Mouse (Mus musculus) heart, embryonic 14.5 days (tissue): ENCODE data around the gene Rasgrp2. TPM values are rescaled to one million over a fixed set of nuclear protein-coding genes. Genes with fewer than 3 reads are reported as not detected.
A peak's percentile ranks its signal among the peaks of the same experiment; 100 is the strongest.

Experiments used
- ATAC-seq: fragments of 200-750 bp; cut with Nextera tagmentation; 2 replicates; pipeline ENCODE4 v1.8.0; 2017; ENCODE audit warnings: low read depth, moderate TSS enrichment; ENCODE audit not compliant: insufficient number of reproducible peaks, insufficient read depth, low FRiP score
- H3K27ac ChIP-seq, 2 experiments: fragments of 200-500 bp in 1 of 2; fragments of 300-500 bp in 1 of 2; sonication (generic) in 1 of 2; replicated peaks in 1 of 2; 2 replicates each; pipeline ENCODE4 v1.5.1; 2012 to 2014; ENCODE audit warnings: low read depth in 2 of 2, low read length in 2 of 2, control low read depth in 1 of 2, mild to moderate bottlenecking in 1 of 2, mixed read lengths in 1 of 2; ENCODE audit not compliant: control insufficient read depth in 1 of 2, insufficient read depth in 1 of 2
- H3K27me3 ChIP-seq: fragments of 300-500 bp; sonication (generic); 2 replicates; pipeline ENCODE4 v1.6.1; 2014; ENCODE audit warnings: mild to moderate bottlenecking, low read length, control low read depth; ENCODE audit not compliant: control insufficient read depth, insufficient read depth
- H3K36me3 ChIP-seq: fragments of 300-500 bp; sonication (generic); 2 replicates; pipeline ENCODE4 v1.6.1; 2014; ENCODE audit warnings: mild to moderate bottlenecking, control low read depth, low read length, mixed read lengths; ENCODE audit not compliant: control insufficient read depth, insufficient read depth
- H3K4me1 ChIP-seq, 2 experiments: fragments of 200-500 bp in 1 of 2; fragments of 300-500 bp in 1 of 2; sonication (generic) in 1 of 2; 2 replicates each; pipeline ENCODE4 v1.6.1; 2012 to 2014; ENCODE audit warnings: low read length in 2 of 2, control low read depth in 1 of 2, mixed read lengths in 1 of 2; ENCODE audit not compliant: control insufficient read depth in 2 of 2, insufficient read depth in 2 of 2
- H3K4me2 ChIP-seq: fragments of 300-500 bp; sonication (generic); 2 replicates; pipeline ENCODE4 v1.6.1; 2014; ENCODE audit warnings: mild to moderate bottlenecking, low read length
- H3K4me3 ChIP-seq, 2 experiments: fragments of 200-500 bp in 1 of 2; fragments of 300-500 bp in 1 of 2; sonication (generic) in 1 of 2; 2 replicates each; pipeline ENCODE4 v1.5.1; 2012 to 2014; ENCODE audit warnings: low read length in 2 of 2, mild to moderate bottlenecking in 2 of 2, control low read depth in 1 of 2, low read depth in 1 of 2, moderate library complexity in 1 of 2; ENCODE audit not compliant: control insufficient read depth in 1 of 2, insufficient read depth in 1 of 2
- H3K9ac ChIP-seq: fragments of 300-500 bp; sonication (generic); 2 replicates; pipeline ENCODE4 v1.6.1; 2014; ENCODE audit warnings: mild to moderate bottlenecking, low read length
- H3K9me3 ChIP-seq: fragments of 300-500 bp; sonication (generic); 2 replicates; pipeline ENCODE4 v1.6.1; 2016; ENCODE audit warnings: low read length, control low read depth; ENCODE audit not compliant: control insufficient read depth
- WGBS: fragments of 180-500 bp; shearing (Covaris S2); extraction: QIAGEN DNeasy Blood & Tissue Kit; methylation state at CpG from one replicate; pipeline ENCODE4 v1.1.7; 2014; 5-methylcytosine and 5-hydroxymethylcytosine counted together
- polyA plus RNA-seq: library from polyadenylated mRNA; unstranded; fragments of >200 nt; fragmentation: Nextera tagmentation; extraction: Ambion mirVana; gene quantifications from 2 replicates; pipeline ENCODE4 v1.2.1, GENCODE M21; 2014

The Rasgrp2 gene
- polyA plus RNA-seq, 1 experiment from 2014 or later: 44.8 TPM

GRCm38 (mm10) chr19:6446736-6447437, 47.7 kb downstream of the Rasgrp2 start:
- Histone ChIP-seq H3K9ac (no peak overlapping the region), H3K4me2 (no peak overlapping the region), H3K36me3 (no peaks in the 10 kb centered on the region), H3K9me3 (no peaks in the 10 kb centered on the region), H3K4me3 (no peak overlapping the region), H3K27me3 (peaks cover 57% of the 10 kb centered on the region), H3K4me1 (peaks cover 4 to 8% of the 10 kb centered on the region in 2 experiments; a peak in 2 of 4 replicates), H3K27ac (no peak overlapping the region)
- ATAC-seq: no peak
- WGBS: 45% methylated on average over 7 of the region's 7 CpGs

DNA sequence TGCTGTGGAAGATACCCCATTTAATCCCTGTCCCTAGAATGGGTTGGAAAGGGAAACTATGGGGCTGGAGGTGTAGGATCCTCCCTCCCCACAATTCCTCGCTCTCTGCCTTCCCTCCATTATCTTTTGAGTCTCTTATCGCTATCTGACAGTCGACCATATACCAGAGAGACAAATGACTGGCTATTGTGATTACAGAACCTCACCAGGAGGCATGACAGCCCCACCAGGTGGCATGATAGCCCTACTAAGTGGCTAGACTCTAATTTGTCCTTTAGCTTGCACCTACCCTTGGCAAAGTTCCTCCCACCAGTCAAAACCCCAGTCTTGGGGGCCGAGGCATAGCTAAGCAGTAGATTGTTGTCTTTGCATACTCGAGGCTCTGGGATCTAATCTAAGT, 49.6 kb downstream of the Rasgrp2 start:
- H3K27me3 ChIP-seq: peaks cover 48% of the 10 kb centered on the region
- ATAC-seq: no peak
- H3K4me3 ChIP-seq: no peak overlapping the region
- peak overlapping the region; percentile 49 for H3K4me2 ChIP-seq
- H3K9me3 ChIP-seq: no peaks in the 10 kb centered on the region
- H3K9ac ChIP-seq: no peak overlapping the region
- no peak overlapping the region for H3K27ac ChIP-seq
- H3K36me3 ChIP-seq: no peaks in the 10 kb centered on the region
- H3K4me1 ChIP-seq: peaks cover 4 to 8% of the 10 kb centered on the region in 2 experiments; a peak in 2 of 4 replicates
- WGBS: 10% methylated on average over 5 of the region's 5 CpGs

- H3K9ac ChIP-seq: no peak overlapping the region
- H3K4me2 ChIP-seq: no peak overlapping the region
- H3K27ac ChIP-seq: no peak overlapping the region
- WGBS: 59% methylated on average over 7 of the region's 7 CpGs
- H3K36me3 ChIP-seq: no peaks in the 10 kb centered on the region
- H3K4me1 ChIP-seq: peaks cover 4 to 8% of the 10 kb centered on the region in 2 experiments; a peak in 2 of 4 replicates
- ATAC-seq: no peak
- H3K9me3 ChIP-seq: no peaks in the 10 kb centered on the region
- H3K27me3 ChIP-seq: peaks cover 42% of the 10 kb centered on the region
- no peak overlapping the region for H3K4me3 ChIP-seq
These were observed 50.7 kb downstream of the Rasgrp2 start for GRCm38 (mm10) chr19:6449841-6450240.

- Histone ChIP-seq H3K4me1 (peaks cover 4 to 8% of the 10 kb centered on the region in 2 experiments; a peak in 2 of 4 replicates), H3K27me3 (peaks cover 31% of the 10 kb centered on the region), H3K36me3 (no peaks in the 10 kb centered on the region), H3K4me3 (no peak overlapping the region), H3K9me3 (no peaks in the 10 kb centered on the region), H3K9ac (no peak overlapping the region), H3K4me2 (no peak overlapping the region), H3K27ac (no peak overlapping the region)
- peak; percentile 32; the same call in 1 of the 2 replicates for ATAC-seq
- WGBS: 21% methylated on average over 6 of the region's 6 CpGs
These were observed 52.9 kb downstream of the Rasgrp2 start for GRCm38 (mm10) chr19:6452030-6452494.

- ATAC-seq: no peak
- 62% methylated on average over 9 of the region's 9 CpGs for WGBS
- Histone ChIP-seq H3K27ac (no peak overlapping the region), H3K4me3 (no peak overlapping the region), H3K36me3 (no peaks in the 10 kb centered on the region), H3K27me3 (peaks cover 27% of the 10 kb centered on the region), H3K9ac (no peak overlapping the region), H3K4me1 (peaks cover 4 to 8% of the 10 kb centered on the region in 2 experiments; a peak in 2 of 4 replicates), H3K4me2 (no peak overlapping the region), H3K9me3 (no peaks in the 10 kb centered on the region)
These were observed 53.7 kb downstream of the Rasgrp2 start for GRCm38 (mm10) chr19:6452672-6453310.

DNA sequence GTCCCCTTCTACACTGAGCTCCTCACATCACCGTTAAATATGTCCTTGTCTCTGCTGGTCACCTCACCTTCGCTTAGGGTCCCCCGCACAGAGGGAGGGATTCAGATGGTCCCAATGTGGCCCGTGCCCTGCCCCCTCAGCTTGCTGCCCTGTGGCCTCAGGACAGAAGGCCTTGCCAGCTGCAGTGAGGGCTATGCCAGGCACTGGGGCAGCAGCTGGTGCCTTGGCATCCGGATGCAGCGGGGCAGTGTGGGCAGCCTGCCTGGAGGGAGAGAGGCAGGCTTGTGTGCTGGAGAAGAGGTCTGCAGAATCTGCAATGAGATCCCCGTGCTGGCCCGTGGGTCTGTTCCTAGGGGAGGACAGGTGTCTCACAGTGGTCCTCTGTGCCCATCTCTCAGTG, 54.2 kb downstream of the Rasgrp2 start:
- Histone ChIP-seq H3K27me3 (peaks cover 26% of the 10 kb centered on the region), H3K27ac (no peak overlapping the region), H3K36me3 (no peaks in the 10 kb centered on the region), H3K4me1 (peaks cover 2 to 5% of the 10 kb centered on the region in 2 experiments; a peak in 1 of 4 replicates), H3K9me3 (no peaks in the 10 kb centered on the region), H3K4me3 (no peak overlapping the region), H3K9ac (no peak overlapping the region), H3K4me2 (no peak overlapping the region)
- WGBS: 87% methylated on average over 8 of the region's 8 CpGs
- ATAC-seq: no peak

DNA sequence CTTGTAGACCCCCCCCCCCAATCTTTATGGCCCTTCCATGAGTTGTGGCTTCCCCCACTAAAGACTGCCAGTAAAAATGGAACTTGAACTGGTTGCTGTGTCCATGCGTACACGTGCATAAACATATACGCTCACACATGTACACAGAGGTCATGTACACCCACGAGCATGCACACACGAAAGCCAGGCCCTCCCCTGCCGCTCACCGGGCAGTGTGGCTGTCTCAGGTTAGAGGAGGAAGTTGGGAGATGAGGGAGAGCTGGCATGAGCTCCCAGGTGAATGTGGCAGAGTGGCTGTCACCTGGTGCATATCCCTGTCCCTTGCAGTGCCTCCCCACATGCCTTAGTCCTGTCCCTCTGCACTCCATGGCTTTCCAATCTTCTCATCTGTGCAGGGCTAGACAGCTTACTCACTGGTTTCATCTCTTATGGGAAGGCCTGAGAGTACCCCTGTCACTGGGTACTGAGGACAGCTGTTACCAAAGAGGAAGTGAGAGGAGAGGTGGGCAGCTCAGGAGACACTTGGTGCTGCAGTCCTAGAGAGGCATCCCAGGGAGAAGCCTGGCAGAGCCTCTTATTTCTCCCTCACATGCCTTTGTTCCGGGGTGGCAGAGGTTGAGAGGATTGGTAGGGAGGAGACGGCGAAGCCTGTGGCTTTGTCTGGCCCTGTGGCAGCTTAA, 55.0 kb downstream of the Rasgrp2 start:
- Histone ChIP-seq H3K4me2 (no peak overlapping the region), H3K36me3 (no peaks in the 10 kb centered on the region), H3K9ac (no peak overlapping the region), H3K4me3 (no peak overlapping the region), H3K27ac (no peak overlapping the region), H3K4me1 (0 out of 4 replicates have a peak, but pooled peaks cover 0 to 2% of the 10 kb centered on the region in 2 experiments), H3K27me3 (peaks cover 18% of the 10 kb centered on the region), H3K9me3 (no peaks in the 10 kb centered on the region)
- 69% methylated on average over 10 of the region's 10 CpGs for WGBS
- ATAC-seq: no peak
